Mouse (Mus musculus): Measurements from ENCODE around the gene Col8a1.

DNA sequence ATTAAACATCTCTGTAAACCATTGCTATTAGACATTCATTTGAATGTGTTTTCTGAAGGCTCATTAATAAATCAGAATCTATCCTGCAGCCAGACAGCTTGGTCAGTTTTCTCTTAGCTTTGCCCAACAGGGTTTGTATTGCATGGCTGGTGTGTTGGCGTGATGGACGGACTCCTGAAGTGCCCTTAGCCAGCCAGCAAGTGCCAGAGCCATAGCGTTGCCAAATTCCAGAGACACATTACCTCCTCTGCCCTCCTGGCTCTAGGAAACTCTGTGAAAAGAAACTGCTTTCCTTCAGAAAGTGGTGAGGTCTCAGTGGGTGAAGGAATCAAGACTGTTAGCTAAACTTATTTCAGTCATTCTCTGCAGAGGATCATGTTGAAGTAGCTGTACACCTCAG lies 14.4 kb downstream of the Col8a1 start:
- TF ChIP-seq EP300 (IDR thresholded peaks at IDR 0.05; ENCODE audit: low read depth) = no peak
- no peak for TF ChIP-seq CTCF (IDR thresholded peaks at IDR 0.05; ENCODE audit: low read depth)
